Mouse (Mus musculus) hindbrain, postnatal 0 days (tissue): Measurements from ENCODE around the gene Slc25a47. TPM values are rescaled to one million over a fixed set of nuclear protein-coding genes. Genes with fewer than 3 reads are reported as not detected.

ENCODE experiments used
- ATAC-seq: fragments of 200-750 bp; cut with Nextera tagmentation; 2 replicates; pipeline ENCODE4 v1.8.0; 2017; ENCODE audit warnings: mild to moderate bottlenecking, moderate TSS enrichment, moderate library complexity
- DNase-seq: peaks from one replicate; pipeline ENCODE4 v3.0.0-alpha.2; 2015; ENCODE audit warnings: low spot score
- H3K27ac ChIP-seq: fragments of 300-500 bp; sonication (generic); 2 replicates; pipeline ENCODE4 v1.5.1; 2014; ENCODE audit warnings: mild to moderate bottlenecking
- H3K27me3 ChIP-seq: fragments of 300-500 bp; sonication (generic); 2 replicates; pipeline ENCODE4 v1.6.1; 2014; ENCODE audit warnings: low read length, mixed read lengths; ENCODE audit not compliant: insufficient read depth
- H3K36me3 ChIP-seq: fragments of 300-500 bp; sonication (generic); 2 replicates; pipeline ENCODE4 v1.6.1; 2014; ENCODE audit warnings: low read length, mixed read lengths; ENCODE audit not compliant: insufficient read depth
- H3K4me1 ChIP-seq: fragments of 300-500 bp; sonication (generic); 2 replicates; pipeline ENCODE4 v1.6.1; 2014; ENCODE audit warnings: antibody characterized with exemption, low read length, mixed read lengths; ENCODE audit not compliant: insufficient read depth
- H3K4me2 ChIP-seq: fragments of 300-500 bp; sonication (generic); 2 replicates; pipeline ENCODE4 v1.6.1; 2014; ENCODE audit warnings: low read depth, mild to moderate bottlenecking, low read length, moderate library complexity, mixed read lengths
- H3K4me3 ChIP-seq: fragments of 300-500 bp; sonication (generic); 2 replicates; pipeline ENCODE4 v1.5.1; 2014; ENCODE audit warnings: low read length
- H3K9ac ChIP-seq: fragments of 300-500 bp; sonication (generic); replicated peaks from 2 replicates; pipeline ENCODE4 v1.6.1; 2014; ENCODE audit warnings: mild to moderate bottlenecking, low read length, moderate library complexity, mixed read lengths
- H3K9me3 ChIP-seq: fragments of 300-500 bp; sonication (generic); 2 replicates; pipeline ENCODE4 v1.6.1; 2016; ENCODE audit warnings: low read length, mixed read lengths
- CTCF ChIP-seq: IDR thresholded peaks from 2 replicates; pipeline ENCODE4 v1.5.1; 2016; ENCODE audit warnings: antibody characterized with exemption, control low read depth, low read depth
- WGBS: fragments of 180-500 bp; shearing (Covaris S2); extraction: QIAGEN DNeasy Blood & Tissue Kit; methylation state at CpG from one replicate; pipeline ENCODE4 v1.1.7; 2014; 5-methylcytosine and 5-hydroxymethylcytosine counted together
- polyA plus RNA-seq: library from polyadenylated mRNA; unstranded; fragments of >200 nt; fragmentation: Nextera tagmentation; extraction: Ambion mirVana; gene quantifications from 2 replicates; pipeline ENCODE4 v1.2.1, GENCODE M21; 2015
- total RNA-seq: library from RNA; depleted of rRNA; stranded (reverse); fragments of >200 nt; gene quantifications from 2 replicates; pipeline ENCODE4 v1.2.3, GENCODE M21; 2014; rRNA removed

Slc25a47 gene
- total RNA-seq (4.0 and 13.7 TPM in 2 replicates), polyA plus RNA-seq (5.9 and 6.7 TPM in 2 replicates)

DNA sequence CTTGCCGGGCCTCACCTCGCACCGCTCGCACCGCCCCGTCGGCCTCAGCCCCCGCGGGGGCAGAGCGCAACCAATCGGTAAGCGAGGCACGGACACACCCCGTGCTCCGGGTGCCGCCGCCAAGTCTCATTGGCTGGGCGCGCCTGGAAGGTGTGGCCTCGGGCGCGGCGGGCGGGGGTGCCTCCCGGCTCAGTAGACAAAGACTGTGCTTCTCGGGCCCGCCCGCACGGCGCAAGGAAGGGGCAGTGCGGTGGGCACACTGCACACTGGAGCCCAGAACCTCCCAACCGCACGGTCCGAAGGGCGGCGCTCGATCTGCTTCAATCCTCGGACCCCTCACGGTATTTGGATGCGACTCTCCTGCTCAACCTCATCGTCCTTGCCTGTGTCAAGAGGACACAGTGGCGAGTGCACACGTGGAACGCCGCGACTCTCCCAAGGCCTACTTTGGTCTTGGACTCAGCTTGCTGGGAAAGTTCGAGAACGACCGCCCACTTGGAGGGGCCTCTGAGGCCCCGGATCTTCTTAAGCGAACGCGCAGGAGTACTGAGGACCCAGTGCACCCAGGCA lies at the start of gene Slc25a47, which contains the start of gene Slc25a29:
Gene Slc25a47, plus strand, starts transcription at position 207 of the 570 bp plus-strand sequence.
Gene Slc25a29, minus strand, starts transcription at position 44 of the 570 bp plus-strand sequence.
- ATAC-seq (peak; percentile 99), DNase-seq (peak; percentile 98)
- H3K9me3 ChIP-seq, result no peaks in the 10 kb centered on the region
- peak within 1 kb of the TSS; percentile 60 for H3K4me3 ChIP-seq
- WGBS, result 1% methylated on average over 53 of the region's 53 CpGs
- peak within 1 kb of the TSS; percentile 84 for H3K4me2 ChIP-seq
- H3K27ac ChIP-seq, result peak within 1 kb of the TSS; percentile 74
- peaks cover under 1% of the 10 kb centered on the region; the same call in 1 of the 2 replicates for H3K36me3 ChIP-seq
- no peaks in the 10 kb centered on the region for H3K27me3 ChIP-seq
- peak; percentile 30 for TF ChIP-seq CTCF
- peaks cover 44% of the 10 kb centered on the region for H3K4me1 ChIP-seq
- peak within 1 kb of the TSS; percentile 73 for H3K9ac ChIP-seq

DNA sequence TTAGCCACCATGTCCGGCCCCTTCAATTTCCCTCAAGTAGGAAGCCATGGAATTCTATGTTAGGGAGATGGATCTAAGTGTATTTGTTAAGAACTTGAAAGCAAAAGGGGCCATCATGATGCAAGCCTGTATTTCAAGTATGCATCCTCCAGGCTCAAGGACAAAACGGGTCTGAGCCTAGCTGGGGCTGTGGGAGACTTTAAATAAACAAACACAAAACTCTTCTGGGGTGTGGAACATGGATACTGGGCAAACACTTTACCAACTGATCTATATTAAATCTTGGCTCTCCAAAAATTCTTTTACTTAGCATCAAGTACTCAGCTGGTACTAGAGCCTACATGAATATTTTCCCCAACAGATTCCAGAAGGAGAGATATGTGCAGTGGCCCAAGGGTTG lies 48.5 kb upstream of the Slc25a47 start:
- no peak overlapping the region for H3K27ac ChIP-seq
- WGBS, result 91% methylated on average over 2 of the region's 2 CpGs
- no peak for ATAC-seq

DNA sequence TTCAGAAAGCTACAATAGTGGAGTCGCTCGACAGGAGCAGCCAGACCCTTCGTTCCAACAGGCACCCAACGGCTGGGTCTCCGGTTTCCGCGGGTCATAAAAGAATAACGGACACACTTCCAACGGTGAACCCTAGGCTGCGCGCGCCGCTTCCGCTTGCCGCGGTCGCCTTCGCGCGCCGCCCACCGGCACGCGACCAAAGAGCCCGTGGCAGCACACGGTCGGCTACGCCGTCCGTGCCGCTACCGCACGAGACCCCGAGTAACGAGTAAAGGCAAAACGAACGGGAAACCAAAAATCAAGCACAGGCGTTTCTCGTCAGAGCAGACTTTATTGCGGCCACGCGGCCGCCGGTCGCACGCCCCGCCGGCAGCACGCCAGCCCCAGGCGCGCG lies 43.7 kb upstream of the Slc25a47 start:
- no peaks in the 10 kb centered on the region for H3K36me3 ChIP-seq
- H3K9me3 ChIP-seq, result no peaks in the 10 kb centered on the region
- ATAC-seq, result peak; percentile 44
- 0 out of 2 replicates have a peak, but pooled peaks have one; percentile 7 for TF ChIP-seq CTCF
- H3K4me3 ChIP-seq, result peak overlapping the region; percentile 94
- H3K4me2 ChIP-seq, result peak overlapping the region; percentile 69
- H3K9ac ChIP-seq, result peak overlapping the region; percentile 66
- H3K27ac ChIP-seq, result peak overlapping the region; percentile 98
- peak; percentile 93 for DNase-seq
- H3K27me3 ChIP-seq, result no peaks in the 10 kb centered on the region
- WGBS, result under 1% methylated on average over 52 of the region's 52 CpGs
- H3K4me1 ChIP-seq, result peaks cover 17% of the 10 kb centered on the region

More for the DNA sequence above, 48.5 kb upstream of the Slc25a47 start:
- H3K9me3 ChIP-seq, result no peaks in the 10 kb centered on the region
- no peaks in the 10 kb centered on the region for H3K27me3 ChIP-seq
- H3K4me3 ChIP-seq, result no peak overlapping the region
- 0 out of 2 replicates have a peak, but pooled peaks cover 5% of the 10 kb centered on the region for H3K36me3 ChIP-seq
- TF ChIP-seq CTCF, result no peak
- H3K4me1 ChIP-seq, result peaks cover 5% of the 10 kb centered on the region
- H3K4me2 ChIP-seq, result no peak overlapping the region
- DNase-seq, result no peak
- H3K9ac ChIP-seq, result no peak overlapping the region

DNA sequence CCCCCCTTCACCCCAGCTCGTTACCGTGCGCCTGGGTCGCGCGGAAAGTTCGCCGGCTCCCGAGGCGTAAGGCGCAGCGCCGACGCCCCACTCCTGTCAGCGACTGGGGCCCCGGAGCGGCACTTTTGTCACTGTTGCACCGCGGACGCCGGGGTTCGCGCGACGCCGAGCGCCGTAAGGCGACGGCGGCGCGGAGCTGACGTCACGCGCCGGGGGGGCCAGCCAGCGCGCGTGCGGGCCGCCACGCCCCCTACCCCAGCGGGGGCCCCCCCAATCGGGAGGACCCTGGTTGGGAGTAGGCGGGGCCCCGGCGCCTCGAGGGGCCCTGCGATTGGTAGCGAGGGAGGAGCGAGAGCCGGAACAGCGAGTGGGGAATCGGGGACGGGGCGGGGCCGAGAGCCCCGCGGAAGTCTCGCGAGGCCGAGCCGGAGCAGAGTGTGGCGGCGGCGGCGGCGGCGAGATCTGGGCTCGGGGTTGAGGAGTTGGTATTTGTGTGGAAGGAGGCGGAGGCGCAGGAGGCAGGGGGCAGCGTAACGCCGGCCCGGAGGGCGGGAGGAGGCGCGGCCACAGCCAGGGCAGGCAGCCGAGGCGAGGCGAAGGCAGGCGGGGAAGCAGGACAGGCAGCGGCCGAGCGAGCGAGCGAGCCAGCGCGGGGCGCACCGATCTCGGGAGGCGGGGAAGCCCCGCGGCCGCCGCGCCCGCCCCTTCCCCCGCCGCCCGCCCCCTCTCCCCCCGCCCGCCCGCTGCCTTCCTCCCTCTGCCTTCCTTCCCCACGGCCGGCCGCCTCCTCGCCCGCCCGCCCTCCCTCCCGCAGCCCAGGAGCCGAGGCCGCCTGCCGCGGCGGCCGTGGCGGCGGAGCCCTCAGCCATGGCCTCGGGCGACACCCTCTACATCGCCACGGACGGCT lies 43.0 kb upstream of the Slc25a47 start, which contains the start of gene Yy1:
Gene Yy1, plus strand, starts transcription at position 428 of the 907 bp plus-strand sequence.
- H3K4me2 ChIP-seq, result peak within 1 kb of the TSS; percentile 69
- no peak for TF ChIP-seq CTCF
- no peaks in the 10 kb centered on the region for H3K27me3 ChIP-seq
- ATAC-seq, result peak; percentile 96
- H3K36me3 ChIP-seq, result no peaks in the 10 kb centered on the region
- H3K9ac ChIP-seq, result peak within 1 kb of the TSS; percentile 92
- peak; percentile 100 for DNase-seq
- peaks cover 17% of the 10 kb centered on the region for H3K4me1 ChIP-seq
- peak within 1 kb of the TSS; percentile 94 for H3K4me3 ChIP-seq
- H3K27ac ChIP-seq, result peak within 1 kb of the TSS; percentile 98
- WGBS, result under 1% methylated on average over 87 of the region's 127 CpGs
- H3K9me3 ChIP-seq, result no peaks in the 10 kb centered on the region

DNA sequence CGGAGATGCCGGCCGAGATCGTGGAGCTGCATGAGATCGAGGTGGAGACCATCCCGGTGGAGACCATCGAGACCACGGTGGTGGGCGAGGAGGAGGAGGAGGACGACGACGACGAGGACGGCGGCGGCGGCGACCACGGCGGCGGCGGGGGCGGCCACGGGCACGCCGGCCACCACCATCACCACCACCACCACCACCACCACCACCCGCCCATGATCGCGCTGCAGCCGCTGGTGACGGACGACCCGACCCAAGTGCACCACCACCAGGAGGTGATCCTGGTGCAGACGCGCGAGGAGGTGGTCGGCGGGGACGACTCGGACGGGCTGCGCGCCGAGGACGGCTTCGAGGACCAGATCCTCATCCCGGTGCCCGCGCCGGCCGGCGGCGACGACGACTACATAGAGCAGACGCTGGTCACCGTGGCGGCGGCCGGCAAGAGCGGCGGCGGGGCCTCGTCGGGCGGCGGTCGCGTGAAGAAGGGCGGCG lies 42.3 kb upstream of the Slc25a47 start:
- peak overlapping the region; percentile 92 for H3K9ac ChIP-seq
- no peak for ATAC-seq
- no peak for TF ChIP-seq CTCF

DNA sequence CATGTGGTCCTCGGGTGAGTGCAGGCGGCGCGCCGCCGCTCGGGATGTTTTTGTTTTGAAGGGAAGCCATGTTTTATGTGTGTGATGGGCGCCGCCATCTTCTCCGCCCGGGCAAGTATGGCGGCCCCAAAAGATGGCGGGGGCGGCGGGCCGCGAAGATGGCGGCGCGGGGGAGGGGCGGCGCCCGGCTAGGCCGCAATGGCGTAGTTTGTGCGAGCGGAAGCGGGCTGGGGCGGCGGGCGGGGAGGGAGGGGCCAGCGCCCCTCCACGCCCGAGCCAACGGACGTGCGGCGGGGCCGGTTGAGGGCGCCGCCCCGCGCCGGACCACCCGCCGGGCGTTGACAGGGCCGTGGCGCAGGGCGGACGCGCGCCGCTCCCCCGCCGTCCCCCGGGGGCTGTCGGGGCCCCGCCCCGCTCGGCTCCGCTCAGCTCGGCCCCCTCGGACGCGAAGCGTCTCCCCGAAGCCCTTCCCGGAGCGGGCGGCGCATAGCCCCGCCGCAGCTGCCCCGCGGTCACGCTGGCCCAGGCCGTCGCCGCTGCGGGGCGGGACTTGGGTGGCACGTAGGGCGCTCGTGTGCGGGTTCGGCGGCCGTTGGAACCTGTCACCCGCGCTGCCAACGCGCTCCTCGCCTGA lies 41.7 kb upstream of the Slc25a47 start:
- Histone ChIP-seq H3K9me3 (no peaks in the 10 kb centered on the region), H3K4me3 (peak overlapping the region; percentile 94), H3K27ac (peak overlapping the region; percentile 98), H3K27me3 (no peaks in the 10 kb centered on the region), H3K9ac (peak overlapping the region; percentile 92), H3K36me3 (no peaks in the 10 kb centered on the region), H3K4me2 (peak overlapping the region; percentile 69), H3K4me1 (peaks cover 17% of the 10 kb centered on the region)
- DNase-seq (peak; percentile 94), ATAC-seq (peak; percentile 69)
- WGBS, result under 1% methylated on average over 72 of the region's 94 CpGs
- no peak for TF ChIP-seq CTCF

More for the DNA sequence above, 42.3 kb upstream of the Slc25a47 start:
- peak overlapping the region; percentile 98 for H3K27ac ChIP-seq
- no peaks in the 10 kb centered on the region for H3K27me3 ChIP-seq
- H3K4me3 ChIP-seq, result peak overlapping the region; percentile 94
- no peaks in the 10 kb centered on the region for H3K9me3 ChIP-seq
- WGBS, result under 1% methylated on average over 44 of the region's 71 CpGs
- H3K4me2 ChIP-seq, result peak overlapping the region; percentile 69
- H3K4me1 ChIP-seq, result peaks cover 17% of the 10 kb centered on the region
- H3K36me3 ChIP-seq, result no peaks in the 10 kb centered on the region
- no peak for DNase-seq
